Mouse (Mus musculus): ENCODE data around the gene Gnai2.
A peak's percentile ranks its signal among the peaks of the same experiment; 100 is the strongest.

The Gnai2 gene

GRCm38 (mm10) chr9:107611456-107612190 is 23.5 kb downstream of the Gnai2 start:
- DNase-seq (ENCODE audit: low spot score), result no peak

- DNase-seq (ENCODE audit: low spot score), result no peak
Observed at GRCm38 (mm10) chr9:107609433-107609830, 25.7 kb downstream of the Gnai2 start.

DNA sequence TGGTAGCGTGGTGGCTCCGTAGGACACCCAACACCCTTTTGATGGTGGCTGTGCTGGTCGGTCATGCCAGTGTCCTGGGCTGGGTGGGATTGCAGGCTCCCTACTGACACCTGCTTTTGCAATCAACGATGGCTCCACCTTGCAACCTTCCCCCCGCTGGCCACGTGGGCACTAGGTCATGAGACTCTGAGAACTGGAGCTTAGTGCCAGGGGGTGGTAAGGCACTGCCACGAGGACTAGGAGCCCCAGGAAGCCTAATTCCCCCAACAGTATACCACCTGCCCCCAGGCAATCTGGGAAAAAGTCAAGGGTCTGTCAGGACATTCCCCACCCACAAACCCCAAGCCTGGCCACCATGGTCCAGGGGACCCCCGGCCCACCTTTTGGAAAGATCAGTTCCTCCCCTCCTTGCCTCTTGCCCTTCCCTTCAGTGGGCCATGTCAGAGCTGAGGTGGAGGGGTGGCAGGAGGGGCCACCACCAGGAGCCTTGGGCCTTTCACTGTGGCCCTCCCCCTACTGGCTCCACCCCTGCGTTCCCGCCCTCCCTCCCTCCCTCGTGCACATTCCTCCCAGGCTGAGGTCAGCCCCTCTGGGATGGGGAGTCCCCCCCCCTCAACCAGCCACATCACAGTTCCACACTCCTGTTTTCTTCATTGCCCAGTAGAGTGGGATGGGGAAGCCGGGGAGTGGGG is 26.3 kb downstream of the Gnai2 start, which contains the start of gene Sema3b:
Gene Sema3b, minus strand, starts transcription at position 489 of the 692 bp plus-strand sequence.
- no peak for DNase-seq (ENCODE audit: low spot score)

GRCm38 (mm10) chr9:107607653-107608245 is 27.4 kb downstream of the Gnai2 start:
- no peak for DNase-seq (ENCODE audit: low spot score)

DNA sequence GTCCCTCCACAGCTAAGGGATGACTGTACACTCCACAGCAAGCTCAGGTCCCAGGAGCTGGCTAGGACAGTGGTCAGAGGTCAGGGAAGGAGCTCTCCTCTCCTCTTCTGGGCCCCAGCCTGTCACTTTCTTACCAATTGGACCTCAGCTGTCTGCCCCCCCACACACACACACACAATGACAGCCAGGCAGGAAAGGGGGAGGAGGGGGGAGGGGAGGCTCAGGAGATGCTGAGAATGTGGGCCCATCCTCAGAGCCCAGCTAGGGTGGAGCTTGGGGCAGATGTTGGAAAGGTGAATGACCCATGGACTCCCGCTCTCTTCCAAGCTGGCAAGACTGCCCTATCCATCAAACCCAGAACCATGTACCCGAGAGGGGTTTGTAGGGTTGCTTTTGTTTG is 28.1 kb downstream of the Gnai2 start:
- no peak for DNase-seq (ENCODE audit: low spot score)

GRCm38 (mm10) chr9:107606591-107606990 is 28.6 kb downstream of the Gnai2 start:
- DNase-seq (ENCODE audit: low spot score), result no peak

- DNase-seq (ENCODE audit: low spot score), result no peak
Observed at GRCm38 (mm10) chr9:107605041-107605661, 30.0 kb downstream of the Gnai2 start.

DNA sequence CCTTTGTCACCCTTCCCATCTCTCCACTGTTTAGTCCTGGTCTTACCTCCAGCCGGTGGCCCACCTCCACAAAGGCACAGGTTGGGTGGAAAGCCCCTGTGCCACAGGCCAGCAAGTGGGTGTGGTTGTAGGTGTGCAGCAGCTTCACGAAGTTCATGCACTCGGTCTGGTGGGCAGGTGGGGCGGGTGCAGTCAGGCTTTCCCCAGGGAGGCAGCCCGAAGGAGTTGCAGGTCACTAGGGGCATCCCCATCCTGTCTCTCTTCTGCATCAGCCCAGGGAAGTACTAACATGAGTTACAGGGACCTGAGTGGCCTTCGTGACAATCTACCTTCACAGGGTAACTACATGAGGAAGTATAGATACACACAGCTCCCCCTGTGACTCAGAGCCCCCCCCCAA is 31.9 kb downstream of the Gnai2 start:
- DNase-seq (ENCODE audit: low spot score), result no peak

- DNase-seq (ENCODE audit: low spot score), result peak; percentile 97
Observed at GRCm38 (mm10) chr9:107602068-107602648, 33.0 kb downstream of the Gnai2 start.

- no peak for DNase-seq (ENCODE audit: low spot score)
Observed at GRCm38 (mm10) chr9:107601275-107601674, 33.9 kb downstream of the Gnai2 start.

- no peak for DNase-seq (ENCODE audit: low spot score)
Observed at GRCm38 (mm10) chr9:107600745-107601144, 34.4 kb downstream of the Gnai2 start.

GRCm38 (mm10) chr9:107599842-107600241 is 35.3 kb downstream of the Gnai2 start:
- peak; percentile 43 for DNase-seq (ENCODE audit: low spot score)

DNA sequence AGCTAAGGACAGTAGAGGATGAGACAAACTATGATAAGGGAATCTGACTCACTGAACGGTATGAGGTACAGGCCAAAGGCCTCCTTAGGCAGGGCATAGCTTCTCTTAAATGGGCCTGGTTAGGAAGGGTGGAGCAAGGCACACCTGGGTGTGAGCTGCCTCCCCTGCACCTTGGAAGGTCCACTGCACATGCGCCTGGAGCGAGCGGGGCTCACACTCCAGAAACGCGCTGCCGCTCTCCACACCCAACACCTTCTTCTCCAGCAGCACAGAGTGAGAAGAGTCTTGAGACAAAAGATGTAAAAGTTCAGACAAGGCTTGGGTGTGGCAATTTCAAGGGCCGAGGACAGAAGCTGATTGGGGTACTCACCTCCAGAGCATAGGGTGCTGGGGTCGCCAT is 35.7 kb downstream of the Gnai2 start:
- DNase-seq (ENCODE audit: low spot score), result no peak

DNA sequence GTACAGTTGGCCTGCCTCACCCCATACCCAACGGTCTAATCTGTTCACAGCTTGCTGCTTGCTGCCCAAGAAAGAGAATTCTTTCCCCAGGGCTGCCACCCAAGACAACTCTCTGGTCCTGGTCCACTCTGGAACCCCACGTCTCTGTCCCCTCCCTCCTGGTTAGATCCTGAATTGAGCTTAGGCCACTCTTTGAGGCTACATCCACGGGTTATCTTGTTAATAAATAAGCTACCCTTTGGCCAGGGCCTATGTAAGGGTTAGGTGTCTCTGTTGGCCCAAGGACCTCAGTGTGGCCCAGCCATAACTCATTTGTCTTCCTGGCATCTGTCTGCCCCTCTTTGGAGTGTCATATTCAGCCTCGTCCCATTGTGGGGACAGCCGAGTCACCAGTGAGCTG is 36.8 kb downstream of the Gnai2 start:
- no peak for DNase-seq (ENCODE audit: low spot score)

GRCm38 (mm10) chr9:107596619-107597569 is 38.3 kb downstream of the Gnai2 start:
- DNase-seq (ENCODE audit: low spot score), result no peak

- DNase-seq (ENCODE audit: low spot score), result no peak
Observed at GRCm38 (mm10) chr9:107594281-107595062, 40.7 kb downstream of the Gnai2 start.

- no peak for DNase-seq (ENCODE audit: low spot score)
Observed at GRCm38 (mm10) chr9:107593101-107593976, 41.8 kb downstream of the Gnai2 start.

GRCm38 (mm10) chr9:107590773-107591060 is 44.5 kb downstream of the Gnai2 start:
- DNase-seq (ENCODE audit: low spot score), result no peak

DNA sequence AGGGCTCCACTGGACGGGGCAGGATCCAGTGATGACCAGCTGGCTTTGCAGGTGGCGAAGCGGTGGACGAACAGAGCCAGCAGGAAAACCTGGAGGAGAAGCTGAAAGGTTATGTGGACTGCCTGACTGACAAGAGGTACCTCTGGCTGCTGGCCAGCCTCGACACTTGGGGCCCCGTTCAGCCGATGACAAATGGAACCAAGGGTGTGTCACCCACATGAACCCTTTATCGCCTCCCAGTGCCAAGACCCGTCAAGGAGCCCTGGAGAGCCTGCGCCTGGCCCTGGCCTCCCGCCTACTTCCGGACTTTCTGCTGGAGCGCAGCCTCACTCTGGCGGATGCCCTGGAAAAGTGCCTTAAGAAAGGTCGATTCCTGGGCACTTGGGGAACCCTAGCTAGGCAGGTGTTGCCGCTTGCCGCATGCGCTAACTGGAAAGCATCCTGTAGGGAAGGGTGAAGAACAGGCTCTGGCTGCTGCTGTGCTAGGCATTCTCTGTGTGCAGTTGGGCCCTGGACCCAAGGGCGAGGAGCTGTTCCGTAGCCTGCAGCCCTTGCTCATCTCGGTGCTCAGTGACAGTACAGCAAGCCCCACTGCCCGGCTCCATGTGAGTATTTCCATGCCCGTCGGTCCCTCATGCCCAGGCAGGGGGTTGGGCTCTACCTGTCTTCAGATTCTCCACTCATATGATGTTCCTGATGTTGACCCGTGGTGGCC is 45.0 kb downstream of the Gnai2 start:
- no peak for DNase-seq (ENCODE audit: low spot score)
